Mouse (Mus musculus) heart, embryonic 15.5 days (tissue): ENCODE results near the gene Gm9. TPM values are rescaled to one million over a fixed set of nuclear protein-coding genes. Genes with fewer than 3 reads are reported as not detected.

Source experiments
- ATAC-seq: fragments of 200-750 bp; cut with Nextera tagmentation; replicated peaks from 2 replicates; pipeline ENCODE4 v1.8.0; 2017; ENCODE audit warnings: low read depth, moderate TSS enrichment; ENCODE audit not compliant: insufficient number of reproducible peaks, insufficient read depth, low FRiP score
- H3K27ac ChIP-seq: fragments of 300-500 bp; sonication (generic); 2 replicates; pipeline ENCODE4 v1.5.1; 2015; ENCODE audit warnings: mild to moderate bottlenecking, inconsistent platforms
- H3K27me3 ChIP-seq: fragments of 300-500 bp; sonication (generic); 2 replicates; pipeline ENCODE4 v1.6.1; 2015; ENCODE audit warnings: inconsistent platforms
- H3K36me3 ChIP-seq: fragments of 300-500 bp; sonication (generic); 2 replicates; pipeline ENCODE4 v1.6.1; 2015; ENCODE audit warnings: mild to moderate bottlenecking, inconsistent platforms
- H3K4me1 ChIP-seq: fragments of 300-500 bp; sonication (generic); replicated peaks from 2 replicates; pipeline ENCODE4 v1.6.1; 2015; ENCODE audit warnings: inconsistent platforms
- H3K4me2 ChIP-seq: fragments of 300-500 bp; sonication (generic); 2 replicates; pipeline ENCODE4 v1.6.1; 2015; ENCODE audit warnings: inconsistent platforms, mild to moderate bottlenecking, moderate library complexity
- H3K4me3 ChIP-seq: fragments of 300-500 bp; sonication (generic); 2 replicates; pipeline ENCODE4 v1.5.1; 2015; ENCODE audit warnings: mild to moderate bottlenecking, inconsistent platforms
- H3K9ac ChIP-seq: fragments of 300-500 bp; sonication (generic); 2 replicates; pipeline ENCODE4 v1.6.1; 2015; ENCODE audit warnings: mild to moderate bottlenecking, inconsistent platforms
- H3K9me3 ChIP-seq: fragments of 300-500 bp; sonication (generic); replicated peaks from 2 replicates; pipeline ENCODE4 v1.6.1; 2016; ENCODE audit warnings: inconsistent platforms
- WGBS: fragments of 180-500 bp; shearing (Covaris S2); methylation state at CpG from one replicate; pipeline ENCODE4 v1.1.7; 2015; ENCODE audit warnings: mixed read lengths; 5-methylcytosine and 5-hydroxymethylcytosine counted together
- polyA plus RNA-seq: library from polyadenylated mRNA; unstranded; fragments of >200 nt; fragmentation: Nextera tagmentation; extraction: Ambion mirVana; gene quantifications from 2 replicates; pipeline ENCODE4 v1.2.1, GENCODE M21; 2015

Gene Gm9
- polyA plus RNA-seq, 1 experiment from 2014 or later: not detected

DNA sequence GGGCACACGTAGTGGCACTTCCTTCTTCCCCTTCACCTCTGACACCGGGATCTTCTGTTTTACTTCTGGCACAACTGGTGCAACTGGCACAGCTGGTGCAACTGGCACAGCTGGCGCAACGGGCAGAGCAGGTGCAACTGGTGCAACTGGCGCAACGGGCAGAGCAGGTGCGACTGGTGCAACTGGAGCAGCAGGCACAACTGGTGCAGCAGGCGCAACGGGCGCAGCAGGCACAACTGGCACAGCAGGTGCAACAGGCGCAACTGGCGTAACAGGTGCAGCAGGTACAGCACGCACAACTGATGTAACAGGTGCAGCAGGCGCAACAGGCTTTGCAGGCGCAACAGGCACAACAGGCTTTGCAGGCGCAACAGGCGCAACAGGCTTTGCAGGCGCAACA lies 47.7 kb downstream of the Gm9 start:
- no peaks in the 10 kb centered on the region for H3K4me1 ChIP-seq
- H3K9me3 ChIP-seq: no peaks in the 10 kb centered on the region
- H3K27me3 ChIP-seq: no peaks in the 10 kb centered on the region
- 81% methylated on average over 18 of the region's 18 CpGs for WGBS
- no peak overlapping the region for H3K4me3 ChIP-seq
- no peak for ATAC-seq
- H3K4me2 ChIP-seq: no peak overlapping the region
- H3K27ac ChIP-seq: no peak overlapping the region
- no peak overlapping the region for H3K9ac ChIP-seq
- H3K36me3 ChIP-seq: no peaks in the 10 kb centered on the region

DNA sequence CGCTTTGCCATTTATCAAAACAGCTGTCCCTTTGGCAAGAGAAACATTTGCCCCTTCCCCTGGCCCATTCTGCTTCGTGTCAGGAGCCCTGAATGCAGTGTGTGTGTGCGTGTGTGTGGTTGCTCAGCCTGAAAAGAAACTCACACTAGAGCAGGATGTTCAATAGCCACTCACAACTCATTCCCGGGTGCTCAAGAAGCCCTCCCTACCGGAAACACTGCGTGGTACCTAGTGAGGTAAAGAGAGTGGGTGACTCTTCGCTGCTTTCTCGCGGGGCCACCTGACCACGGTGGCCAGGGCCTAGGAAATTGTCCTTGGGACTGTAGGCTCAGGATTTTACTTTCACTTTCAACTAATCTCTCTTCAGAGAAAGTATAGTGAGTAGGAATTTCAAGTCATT lies 49.7 kb downstream of the Gm9 start:
- Histone ChIP-seq H3K9ac (no peak overlapping the region), H3K27ac (no peak overlapping the region), H3K36me3 (no peaks in the 10 kb centered on the region), H3K4me2 (no peak overlapping the region), H3K9me3 (no peaks in the 10 kb centered on the region), H3K4me1 (no peaks in the 10 kb centered on the region), H3K4me3 (no peak overlapping the region), H3K27me3 (no peaks in the 10 kb centered on the region)
- 69% methylated on average over 10 of the region's 10 CpGs for WGBS
- no peak for ATAC-seq

Other genes starting within 250 kb of the Gm9 start
- 46.1 and 49.2 TPM in 2 replicates for gene Sept6, start 219.2 kb downstream of the Gm9 start, polyA plus RNA-seq
- gene Sowahd, start 162.2 kb downstream of the Gm9 start, polyA plus RNA-seq: 0.10 and 0.20 TPM in 2 replicates
- 272 and 406 TPM in 2 replicates for gene Rpl39, start 125.6 kb downstream of the Gm9 start, polyA plus RNA-seq
- 13.9 and 14.1 TPM in 2 replicates for gene Upf3b, start 100.7 kb downstream of the Gm9 start, polyA plus RNA-seq
- gene Nkap, start 84.2 kb downstream of the Gm9 start, polyA plus RNA-seq: 10.8 and 11.3 TPM in 2 replicates
- gene Akap14, start 42.2 kb downstream of the Gm9 start, polyA plus RNA-seq: 0.09 TPM in 1 of 2 replicates, not detected in the other
- gene Ndufa1, start 19.9 kb downstream of the Gm9 start, polyA plus RNA-seq: 695 and 864 TPM in 2 replicates
- 5.4 and 6.0 TPM in 2 replicates for gene Rnf113a1, start 19.8 kb downstream of the Gm9 start, polyA plus RNA-seq
- not detected in 2 replicates for gene Rhox1, start 11.2 kb upstream of the Gm9 start, polyA plus RNA-seq
- not detected in 2 replicates for gene Rhox2a, start 33.9 kb upstream of the Gm9 start, polyA plus RNA-seq
- not detected in 2 replicates for gene Rhox3a, start 38.9 kb upstream of the Gm9 start, polyA plus RNA-seq
- gene Rhox4a, start 54.3 kb upstream of the Gm9 start, polyA plus RNA-seq: not detected in 2 replicates
- gene Rhox3a2, start 169.0 kb upstream of the Gm9 start, polyA plus RNA-seq: not detected in 2 replicates
- 0.66 and 2.8 TPM in 2 replicates for gene Rhox4a2, start 179.8 kb upstream of the Gm9 start, polyA plus RNA-seq
- gene Rhox2b, start 201.0 kb upstream of the Gm9 start, polyA plus RNA-seq: not detected in 2 replicates
- 1.9 TPM in 1 of 2 replicates, not detected in the other for gene Rhox4b, start 221.5 kb upstream of the Gm9 start, polyA plus RNA-seq
- not detected in 2 replicates for gene Rhox2c, start 242.6 kb upstream of the Gm9 start, polyA plus RNA-seq
- gene Rhox3c, start 247.5 kb upstream of the Gm9 start, polyA plus RNA-seq: not detected in 2 replicates